Mouse (Mus musculus) B cell, adult 62 days (primary cell): ENCODE results near the gene Actg2. TPM values are rescaled to one million over a fixed set of nuclear protein-coding genes. Genes with fewer than 3 reads are reported as not detected.

Experiments used
- total RNA-seq: library from RNA; stranded (reverse); gene quantifications from 4 replicates; pipeline ENCODE4 v1.2.4, GENCODE M21; 2023

The Actg2 gene
- not detected in 4 replicates for total RNA-seq

DNA sequence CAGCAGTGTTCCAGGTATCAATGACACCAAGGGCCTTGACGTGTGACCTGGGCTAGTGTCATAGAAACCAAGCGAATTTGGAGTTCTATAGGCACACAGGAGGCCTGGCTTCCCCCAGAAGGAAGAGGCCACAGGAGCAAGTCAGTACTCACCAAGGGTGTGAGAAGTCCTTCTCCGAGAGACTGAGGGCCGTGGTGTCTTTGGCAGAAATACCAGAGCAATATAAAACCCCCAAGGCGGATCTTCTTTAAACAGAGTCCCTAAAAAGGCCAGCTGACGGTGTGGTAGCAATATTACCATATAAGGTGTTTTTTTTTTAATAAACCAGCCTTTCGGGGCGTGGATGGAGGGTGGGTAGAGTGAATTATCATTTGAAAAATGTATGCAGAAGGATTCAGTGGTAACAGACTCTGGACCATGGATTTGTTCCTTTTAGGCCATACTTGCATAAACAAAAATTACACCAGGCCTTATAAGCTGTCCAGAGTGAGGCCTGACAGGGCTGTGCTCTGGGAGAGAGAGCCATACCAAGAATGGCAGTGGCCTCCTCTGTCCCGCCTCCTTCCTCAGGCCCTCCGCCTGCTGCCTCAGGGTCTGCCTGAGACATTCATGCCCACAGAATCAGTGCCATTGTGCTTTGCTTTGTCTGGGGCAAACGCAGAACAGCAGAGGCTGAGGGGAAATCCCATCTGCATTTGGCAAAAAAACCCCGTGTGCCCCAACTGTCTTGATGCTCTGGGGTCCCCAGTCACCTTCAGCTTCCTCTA, at the start of gene Actg2:
TSS of gene Actg2 (minus strand) at position 238 of the 767 bp plus-strand sequence.

DNA sequence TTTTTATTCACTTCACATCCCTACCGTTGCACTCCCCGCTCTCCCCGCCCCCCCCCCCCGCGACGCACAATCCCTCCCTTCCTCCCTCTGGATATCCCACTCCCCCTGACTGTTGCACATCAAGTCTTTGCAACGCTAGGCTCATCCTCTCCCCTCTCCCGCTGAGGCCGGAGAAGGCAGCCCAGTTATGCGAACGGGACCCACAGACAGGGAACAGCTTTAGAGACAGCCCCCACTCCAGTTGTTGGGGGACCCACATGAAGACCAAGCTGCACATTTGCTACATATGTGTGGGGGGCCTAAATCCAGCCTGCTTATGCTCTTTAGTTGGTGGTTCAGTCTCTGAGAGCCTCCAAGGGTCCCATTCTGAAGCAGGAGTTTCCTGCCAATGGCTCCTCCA, 36.6 kb upstream of the Actg2 start, which contains the start of gene Stambp:
TSS of gene Stambp (minus strand) at position 59 of the 400 bp plus-strand sequence.

DNA sequence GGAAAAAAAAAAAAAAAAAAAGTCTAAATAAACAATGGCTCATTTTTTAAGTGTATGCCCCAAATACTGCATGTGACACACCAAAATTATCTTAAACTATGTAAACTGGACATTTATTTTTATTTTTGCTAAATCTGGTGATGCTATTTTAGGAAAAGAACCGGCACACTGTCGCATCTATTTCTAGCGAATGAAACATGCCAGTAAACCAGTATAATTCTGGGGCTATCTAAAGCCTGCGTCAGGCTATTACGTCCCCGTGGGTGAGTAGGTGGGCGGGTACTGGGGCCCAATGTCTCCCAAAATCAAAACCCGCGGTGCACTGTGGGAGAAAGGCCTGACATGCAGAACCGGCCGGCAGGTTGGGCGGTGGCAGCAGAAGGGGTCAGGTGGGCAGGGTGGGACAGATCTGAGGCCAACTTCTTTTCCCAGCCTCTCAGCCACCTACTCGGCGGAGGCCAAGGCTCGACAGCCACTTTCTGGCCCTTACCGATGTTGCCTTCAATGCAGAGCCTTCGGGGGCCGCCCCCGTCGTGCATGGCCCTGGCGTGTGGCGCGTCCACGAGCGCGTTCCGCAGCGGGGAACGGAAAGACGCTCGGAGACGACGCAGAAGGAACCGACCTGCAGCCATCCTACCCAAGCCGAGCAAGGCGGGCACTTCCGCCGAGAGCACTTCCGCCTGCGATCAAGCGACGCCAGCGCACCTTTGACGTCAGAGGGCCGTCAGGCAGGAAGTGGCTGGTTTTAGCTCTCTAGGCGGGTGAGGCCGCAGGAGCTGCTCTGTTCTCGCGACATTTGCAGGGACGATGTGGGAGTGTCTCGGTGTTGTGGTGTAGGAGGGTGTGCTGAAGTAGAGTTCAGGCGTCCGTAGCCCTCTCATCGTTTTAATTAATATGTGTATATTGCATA, 29.6 kb downstream of the Actg2 start, which contains the start of gene Dguok:
TSS of gene Dguok (minus strand) at position 712 of the 910 bp plus-strand sequence.

Other genes starting within 250 kb of the Actg2 start
- gene Mthfd2, start 210.4 kb downstream of the Actg2 start, total RNA-seq, result 10.0 to 15.5 TPM (median 13.0 TPM) in 4 replicates
- 139 to 147 TPM (median 140 TPM) in 4 replicates for gene Mob1a, start 210.2 kb downstream of the Actg2 start, total RNA-seq
- gene Bola3, start 187.1 kb downstream of the Actg2 start, total RNA-seq, result 34.3 to 42.1 TPM (median 38.3 TPM) in 4 replicates
- gene Tet3, start 77.2 kb downstream of the Actg2 start, total RNA-seq, result 76.4 to 91.5 TPM (median 83.7 TPM) in 4 replicates
- 48.3 to 57.5 TPM (median 53.9 TPM) in 4 replicates for gene Dguok, start 29.3 kb downstream of the Actg2 start, total RNA-seq
- 15.3 to 17.4 TPM (median 16.3 TPM) in 4 replicates for gene Stambp, start 36.5 kb upstream of the Actg2 start, total RNA-seq
- gene Clec4f, start 119.9 kb upstream of the Actg2 start, total RNA-seq, result not detected in 4 replicates
- 0.39 TPM in 1 of 4 replicates, not detected in the others for gene Cd207, start 141.6 kb upstream of the Actg2 start, total RNA-seq
- gene Vax2, start 175.0 kb upstream of the Actg2 start, total RNA-seq, result not detected in 4 replicates
- gene Atp6v1b1, start 206.7 kb upstream of the Actg2 start, total RNA-seq, result not detected in 4 replicates
- gene Ankrd53, start 226.4 kb upstream of the Actg2 start, total RNA-seq, result not detected in 4 replicates
- gene Tex261, start 239.5 kb upstream of the Actg2 start, total RNA-seq, result 33.4 to 51.1 TPM (median 45.6 TPM) in 4 replicates